Mouse (Mus musculus): ENCODE results near the gene Cox11. TPM values are rescaled to one million over a fixed set of nuclear protein-coding genes. Genes with fewer than 3 reads are reported as not detected.
A peak's percentile ranks its signal among the peaks of the same experiment; 100 is the strongest.

The Cox11 gene
- polyA plus RNA-seq, 1 experiment from 2014 or later = 42.3 TPM

DNA sequence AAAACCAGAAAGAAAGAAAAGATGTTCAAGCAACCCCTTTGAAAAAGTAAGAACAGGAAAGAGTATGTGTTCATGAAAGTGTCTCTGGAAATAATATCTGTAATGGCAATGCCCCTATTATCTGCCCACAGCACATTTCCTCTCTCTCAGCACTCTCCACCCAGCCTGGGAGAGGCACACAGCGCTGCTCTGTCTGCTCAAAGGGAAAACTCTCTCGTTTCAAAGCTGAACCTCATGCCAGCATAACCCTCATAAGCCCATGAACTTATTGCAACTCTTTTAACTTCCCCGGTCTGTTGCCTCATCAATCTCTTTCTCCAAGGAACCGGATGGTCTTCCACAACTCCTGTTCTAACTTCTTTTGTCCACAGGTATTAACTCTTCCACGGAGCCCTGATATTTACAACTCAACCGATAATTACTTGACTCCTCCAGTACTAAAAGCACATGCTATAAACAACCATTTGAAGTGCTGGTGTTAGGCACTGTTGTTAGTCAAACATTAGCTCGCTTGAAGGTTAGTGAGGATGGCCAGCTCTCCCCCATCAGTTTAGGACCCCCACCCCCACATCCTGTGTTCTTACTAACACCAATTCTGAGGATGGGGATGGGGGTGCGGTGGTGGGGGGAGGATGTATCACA, 26.5 kb downstream of the Cox11 start:
- 19% methylated on average over 8 of the region's 8 CpGs for WGBS

DNA sequence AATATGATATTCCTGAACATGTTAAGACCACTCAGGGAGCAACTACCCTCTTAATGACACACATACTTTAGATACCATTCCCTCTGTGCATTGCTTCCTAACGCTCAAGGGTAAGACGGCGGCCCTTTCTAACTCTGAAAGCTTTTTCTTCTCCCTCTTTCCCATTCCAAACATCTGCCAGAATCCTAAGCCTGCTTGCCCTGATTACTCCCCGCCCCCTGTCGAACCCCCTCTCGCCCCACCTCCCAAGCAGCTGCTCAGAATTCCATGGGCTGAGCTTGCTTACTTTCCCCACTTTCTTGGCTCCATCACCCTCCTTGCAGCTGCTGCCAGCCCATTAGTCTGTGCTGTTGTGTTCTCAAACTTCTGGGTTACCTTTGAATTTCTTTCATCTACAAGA, 27.2 kb downstream of the Cox11 start:
- Histone ChIP-seq H3K4me3 (replicated peaks) (no peak overlapping the region), H3K9ac (no peak overlapping the region), H3K36me3 (peaks cover 13% of the 10 kb centered on the region; the same call in 1 of the 2 replicates), H3K9me3 (replicated peaks) (no peaks in the 10 kb centered on the region), H3K4me1 (peaks cover 37% of the 10 kb centered on the region), H3K27me3 (no peaks in the 10 kb centered on the region), H3K4me2 (replicated peaks) (peak overlapping the region; percentile 22), H3K27ac (replicated peaks) (peak overlapping the region; percentile 87)
- peak; percentile 85 for ATAC-seq (ENCODE audit: insufficient number of reproducible peaks, low FRiP score, low TSS enrichment, low read depth)
- WGBS = 3% methylated on average over 6 of the region's 6 CpGs

More for the DNA sequence above, 26.5 kb downstream of the Cox11 start:
- ATAC-seq (ENCODE audit: insufficient number of reproducible peaks, low FRiP score, low TSS enrichment, low read depth) = no peak
- Histone ChIP-seq H3K36me3 (peaks cover 7% of the 10 kb centered on the region; the same call in 1 of the 2 replicates), H3K9me3 (replicated peaks) (no peaks in the 10 kb centered on the region), H3K9ac (no peak overlapping the region), H3K4me2 (replicated peaks) (peak overlapping the region; percentile 22), H3K27ac (replicated peaks) (peak overlapping the region; percentile 87), H3K27me3 (no peaks in the 10 kb centered on the region), H3K4me1 (peaks cover 37% of the 10 kb centered on the region), H3K4me3 (replicated peaks) (no peak overlapping the region)

DNA sequence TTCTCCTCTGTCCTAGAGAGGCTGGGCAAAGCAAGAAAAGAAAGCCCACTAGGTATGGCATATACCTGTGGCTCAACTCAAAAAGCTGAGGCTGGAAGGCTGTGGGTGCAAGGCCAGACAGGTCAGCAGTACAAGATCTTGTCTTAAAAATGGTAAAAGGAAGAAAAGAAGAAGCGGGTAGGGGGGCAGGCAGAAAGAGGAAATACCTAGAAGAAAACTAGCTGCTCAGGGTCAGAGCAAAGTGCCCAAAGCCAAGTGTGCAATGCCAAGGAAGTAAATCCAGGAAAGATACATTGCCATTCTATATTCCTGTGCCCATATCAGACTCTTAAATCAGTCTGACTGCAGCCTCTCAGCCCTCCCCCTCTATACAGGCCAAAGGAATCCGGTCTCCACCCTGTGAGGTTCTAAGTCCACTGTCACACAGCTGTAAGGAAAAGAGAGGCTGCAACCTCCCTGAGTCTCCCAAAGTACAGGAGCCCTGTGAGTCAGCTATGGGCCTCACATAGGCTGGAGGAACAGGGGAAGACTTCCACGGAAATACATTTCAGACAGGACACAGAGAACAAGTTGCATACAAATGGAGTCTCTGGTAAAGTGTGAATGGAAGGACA, 28.3 kb downstream of the Cox11 start:
- Histone ChIP-seq H3K4me3 (replicated peaks) (no peak overlapping the region), H3K9me3 (replicated peaks) (no peaks in the 10 kb centered on the region), H3K4me1 (peaks cover 37% of the 10 kb centered on the region), H3K27me3 (no peaks in the 10 kb centered on the region), H3K36me3 (peaks cover 17% of the 10 kb centered on the region; the same call in 1 of the 2 replicates), H3K4me2 (replicated peaks) (no peak overlapping the region), H3K9ac (no peak overlapping the region), H3K27ac (replicated peaks) (peak overlapping the region; percentile 87)
- ATAC-seq (ENCODE audit: insufficient number of reproducible peaks, low FRiP score, low TSS enrichment, low read depth) = no peak
- WGBS = 45% methylated on average over 3 of the region's 3 CpGs

DNA sequence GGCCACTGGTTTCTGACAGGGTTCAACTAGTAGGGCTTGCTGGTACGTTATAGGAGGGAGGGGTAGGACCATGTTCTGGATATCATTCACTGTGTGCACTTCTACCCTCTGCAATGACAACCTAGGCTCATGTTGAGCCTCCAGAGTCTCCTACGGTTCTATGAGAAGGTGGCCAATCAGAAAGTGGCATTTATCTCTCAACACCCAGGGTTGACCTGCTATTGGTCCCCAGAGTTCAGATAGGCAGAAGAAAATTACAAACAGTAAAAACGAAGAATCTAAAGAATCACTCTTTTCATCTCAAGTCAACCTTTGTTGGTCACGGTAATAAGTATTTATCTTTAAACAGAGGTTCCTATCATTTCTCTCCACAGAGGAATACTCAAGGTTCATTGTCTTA, 28.9 kb downstream of the Cox11 start:
- H3K27me3 ChIP-seq = no peaks in the 10 kb centered on the region
- H3K9me3 ChIP-seq (replicated peaks) = no peaks in the 10 kb centered on the region
- no peak overlapping the region for H3K4me2 ChIP-seq (replicated peaks)
- no peak for ATAC-seq (ENCODE audit: insufficient number of reproducible peaks, low FRiP score, low TSS enrichment, low read depth)
- peaks cover 37% of the 10 kb centered on the region for H3K4me1 ChIP-seq
- no peak overlapping the region for H3K9ac ChIP-seq
- H3K27ac ChIP-seq (replicated peaks) = 0 out of 2 replicates have a peak overlapping the region, but pooled peaks have one; percentile 87
- no peak overlapping the region for H3K4me3 ChIP-seq (replicated peaks)
- WGBS = 81% methylated on average over 4 of the region's 4 CpGs
- peaks cover 14% of the 10 kb centered on the region; the same call in 1 of the 2 replicates for H3K36me3 ChIP-seq

DNA sequence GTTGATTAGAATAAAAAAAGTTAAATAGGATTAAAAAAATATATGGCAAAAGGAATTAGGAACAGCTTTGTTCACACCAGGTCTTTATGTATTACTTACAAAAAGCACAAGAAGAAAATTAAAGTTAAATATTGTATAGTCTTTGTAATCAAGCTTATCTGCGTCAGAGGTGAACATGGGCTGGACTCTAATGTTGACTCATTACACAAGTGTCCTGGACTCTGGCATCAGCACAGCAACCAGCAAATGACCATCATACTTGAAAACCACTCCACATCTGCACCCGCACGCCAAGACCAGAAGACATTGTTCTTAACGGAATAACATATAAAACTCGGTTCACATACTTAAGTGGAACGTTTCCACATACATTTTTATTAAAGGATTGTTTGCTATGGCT, 29.4 kb downstream of the Cox11 start:
- H3K9ac ChIP-seq = no peak overlapping the region

DNA sequence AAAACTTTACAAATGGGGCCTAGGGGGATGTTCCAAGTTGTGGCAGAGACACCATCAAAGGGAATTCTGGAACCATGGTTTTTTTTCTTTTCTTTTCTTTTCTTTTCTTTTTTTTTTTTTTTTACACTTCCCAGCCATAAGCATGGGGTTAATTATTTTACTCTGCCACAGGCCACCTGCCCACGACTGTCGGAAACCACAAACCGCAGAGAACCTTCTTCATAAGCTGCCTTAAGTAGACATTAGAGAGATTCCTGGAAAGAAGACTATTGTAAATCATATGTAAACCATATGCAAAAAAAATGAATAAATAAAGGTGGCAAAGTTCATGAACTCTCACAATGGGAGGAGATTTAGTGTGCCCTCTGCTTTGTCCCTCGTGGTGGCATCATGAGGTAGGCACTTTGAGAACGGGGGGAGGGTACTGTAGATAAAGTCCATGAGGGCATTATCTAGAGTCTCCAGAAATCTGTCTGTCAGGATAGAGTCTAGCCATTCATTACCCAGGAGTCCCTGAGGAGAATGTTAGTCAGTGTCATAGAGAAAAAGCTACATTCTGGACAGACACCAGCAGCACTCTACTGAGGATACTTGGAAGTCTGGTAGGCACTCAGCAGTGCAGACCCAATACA, 37.6 kb downstream of the Cox11 start:
- ATAC-seq (ENCODE audit: insufficient number of reproducible peaks, low FRiP score, low TSS enrichment, low read depth) = no peak
- no peak overlapping the region for H3K9ac ChIP-seq
- H3K36me3 ChIP-seq = peaks cover 11% of the 10 kb centered on the region; the same call in 1 of the 2 replicates
- no peak overlapping the region for H3K4me3 ChIP-seq (replicated peaks)
- H3K27me3 ChIP-seq = no peaks in the 10 kb centered on the region
- H3K9me3 ChIP-seq (replicated peaks) = no peaks in the 10 kb centered on the region
- no peak overlapping the region for H3K27ac ChIP-seq (replicated peaks)
- no peaks in the 10 kb centered on the region for H3K4me1 ChIP-seq
- WGBS = 53% methylated on average over 5 of the region's 5 CpGs
- no peak overlapping the region for H3K4me2 ChIP-seq (replicated peaks)

More for the DNA sequence above, 29.4 kb downstream of the Cox11 start:
- Histone ChIP-seq H3K9me3 (replicated peaks) (no peaks in the 10 kb centered on the region), H3K4me2 (replicated peaks) (no peak overlapping the region), H3K4me1 (peaks cover 37% of the 10 kb centered on the region), H3K4me3 (replicated peaks) (no peak overlapping the region), H3K27me3 (no peaks in the 10 kb centered on the region), H3K27ac (replicated peaks) (no peak overlapping the region), H3K36me3 (peaks cover 15% of the 10 kb centered on the region; the same call in 1 of the 2 replicates)
- 94% methylated on average over 6 of the region's 6 CpGs for WGBS
- ATAC-seq (ENCODE audit: insufficient number of reproducible peaks, low FRiP score, low TSS enrichment, low read depth) = no peak

DNA sequence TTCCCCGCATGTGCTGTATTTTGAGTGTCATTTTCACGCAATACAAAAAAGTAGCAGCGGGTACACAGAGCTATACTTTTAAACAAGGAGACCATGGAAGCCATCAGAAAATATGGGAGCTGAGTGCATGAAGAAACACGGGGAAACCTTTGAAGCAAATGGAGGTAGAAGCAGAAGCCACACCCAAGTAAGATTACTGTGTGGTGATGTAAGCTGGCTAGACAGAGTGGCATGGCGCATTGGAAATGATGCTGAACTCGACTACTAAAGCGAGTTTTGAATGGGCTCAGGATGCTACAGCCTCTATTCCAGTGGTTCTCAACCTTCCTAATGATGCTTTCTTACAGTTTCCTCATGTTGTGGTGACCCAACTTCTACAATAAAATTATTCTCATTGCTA, 39.1 kb downstream of the Cox11 start:
- no peak for ATAC-seq (ENCODE audit: insufficient number of reproducible peaks, low FRiP score, low TSS enrichment, low read depth)
- no peaks in the 10 kb centered on the region for H3K4me1 ChIP-seq
- H3K9me3 ChIP-seq (replicated peaks) = no peaks in the 10 kb centered on the region
- H3K27me3 ChIP-seq = no peaks in the 10 kb centered on the region
- peaks cover 16% of the 10 kb centered on the region for H3K36me3 ChIP-seq
- no peak overlapping the region for H3K4me3 ChIP-seq (replicated peaks)
- H3K4me2 ChIP-seq (replicated peaks) = no peak overlapping the region
- no peak overlapping the region for H3K9ac ChIP-seq
- H3K27ac ChIP-seq (replicated peaks) = no peak overlapping the region
- 88% methylated on average over 7 of the region's 7 CpGs for WGBS

DNA sequence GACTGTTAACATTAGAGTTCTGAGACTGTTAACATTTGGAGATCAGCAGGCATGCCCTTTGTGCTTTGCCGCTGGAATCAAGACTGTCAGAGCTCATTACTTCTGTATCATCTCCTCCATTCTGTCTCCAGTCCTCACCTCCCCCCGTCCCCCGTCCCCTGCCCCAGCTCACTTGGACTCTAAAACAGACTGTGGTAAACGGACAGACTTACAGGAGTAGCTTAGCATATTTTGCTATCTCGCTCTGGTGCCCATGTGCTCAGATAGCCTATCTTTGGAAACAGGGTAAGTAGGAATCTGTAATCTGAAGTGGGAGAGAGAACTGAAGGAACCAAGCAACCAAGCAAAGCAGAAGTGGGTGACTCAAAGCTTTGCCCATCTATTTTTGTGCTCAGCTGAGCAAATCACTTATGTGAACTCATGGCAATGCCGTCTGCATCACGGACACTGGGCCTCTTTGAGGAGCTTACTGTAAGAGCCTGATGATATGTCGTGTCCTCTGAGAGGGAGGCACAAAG, 39.9 kb downstream of the Cox11 start:
- no peak overlapping the region for H3K27ac ChIP-seq (replicated peaks)
- no peaks in the 10 kb centered on the region for H3K27me3 ChIP-seq
- no peak for ATAC-seq (ENCODE audit: insufficient number of reproducible peaks, low FRiP score, low TSS enrichment, low read depth)
- 86% methylated on average over 8 of the region's 8 CpGs for whole genome bisulfite sequencing
- H3K9ac ChIP-seq = no peak overlapping the region
- H3K36me3 ChIP-seq = peaks cover 18% of the 10 kb centered on the region
- H3K4me3 ChIP-seq (replicated peaks) = no peak overlapping the region
- no peaks in the 10 kb centered on the region for H3K4me1 ChIP-seq
- no peak overlapping the region for H3K4me2 ChIP-seq (replicated peaks)
- no peaks in the 10 kb centered on the region for H3K9me3 ChIP-seq (replicated peaks)

DNA sequence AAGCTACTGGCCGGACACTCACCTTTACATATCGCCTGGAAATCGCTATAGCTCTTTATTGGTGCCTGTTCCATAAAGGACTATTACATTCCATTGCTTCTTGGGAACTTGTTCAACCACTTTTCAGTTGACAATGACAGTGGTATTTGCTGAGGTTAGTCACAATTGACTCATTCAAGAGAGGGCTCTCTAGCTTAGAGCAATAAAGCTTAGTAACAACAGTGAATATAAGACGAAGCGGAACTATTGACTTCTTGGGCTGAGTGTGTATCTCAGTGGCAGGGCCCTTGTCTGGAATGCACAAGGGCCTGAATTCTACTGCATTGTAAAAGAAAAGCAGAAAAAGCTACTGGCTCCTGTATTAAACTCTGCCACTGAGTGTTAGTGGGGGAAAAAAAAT, 40.6 kb downstream of the Cox11 start:
- Histone ChIP-seq H3K9me3 (replicated peaks) (no peaks in the 10 kb centered on the region), H3K27ac (replicated peaks) (no peak overlapping the region), H3K4me1 (no peaks in the 10 kb centered on the region), H3K36me3 (peaks cover 18% of the 10 kb centered on the region), H3K4me3 (replicated peaks) (no peak overlapping the region), H3K4me2 (replicated peaks) (no peak overlapping the region), H3K9ac (no peak overlapping the region), H3K27me3 (no peaks in the 10 kb centered on the region)
- no peak for ATAC-seq (ENCODE audit: insufficient number of reproducible peaks, low FRiP score, low TSS enrichment, low read depth)
- WGBS = 73% methylated on average over 5 of the region's 5 CpGs

DNA sequence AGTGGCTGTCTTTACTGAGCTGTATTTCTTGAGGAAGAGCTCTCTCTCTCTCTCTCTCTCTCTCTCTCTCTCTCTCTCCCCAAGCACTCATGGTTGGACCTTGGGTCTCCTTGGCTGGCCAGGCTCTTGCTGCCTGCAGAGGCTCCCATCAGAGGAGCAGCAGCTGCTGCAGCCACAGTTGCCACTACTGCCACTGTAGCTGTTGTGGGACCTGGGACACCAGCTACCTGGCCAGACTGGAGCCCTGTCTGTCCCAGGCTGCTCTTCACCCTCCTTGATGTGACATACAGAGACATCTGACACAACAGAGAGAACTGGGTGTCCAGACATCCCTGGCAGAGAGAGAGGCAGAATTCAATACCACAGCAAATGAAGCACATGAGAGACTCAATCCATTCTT, 43.2 kb downstream of the Cox11 start:
- no peak for ATAC-seq (ENCODE audit: insufficient number of reproducible peaks, low FRiP score, low TSS enrichment, low read depth)
- Histone ChIP-seq H3K9me3 (replicated peaks) (no peaks in the 10 kb centered on the region), H3K4me1 (peaks cover 2% of the 10 kb centered on the region; the same call in 1 of the 2 replicates), H3K27ac (replicated peaks) (no peak overlapping the region), H3K36me3 (peaks cover 18% of the 10 kb centered on the region), H3K4me3 (replicated peaks) (no peak overlapping the region), H3K4me2 (replicated peaks) (no peak overlapping the region), H3K9ac (no peak overlapping the region), H3K27me3 (no peaks in the 10 kb centered on the region)

DNA sequence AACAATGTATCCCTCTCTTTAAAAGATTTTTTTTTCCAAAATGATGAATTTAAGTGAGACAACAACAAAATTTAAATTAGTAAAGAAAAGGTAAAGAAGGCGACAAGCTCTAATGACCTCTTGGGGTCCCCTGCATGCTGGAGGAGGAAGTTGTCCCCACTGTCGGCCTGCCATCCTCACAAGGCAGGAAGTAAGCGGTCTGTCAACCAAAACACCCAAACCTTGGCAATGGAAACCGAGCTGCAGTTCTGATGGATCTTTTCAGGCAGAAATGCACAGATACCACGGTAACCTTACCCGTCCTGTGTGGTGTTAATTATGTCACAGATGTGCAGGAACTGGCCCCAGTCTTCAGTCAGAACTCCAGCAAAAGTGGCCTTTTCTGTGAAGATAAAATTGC, 46.8 kb downstream of the Cox11 start:
- WGBS = 40% methylated on average over 6 of the region's 6 CpGs

More for the DNA sequence above, 46.8 kb downstream of the Cox11 start:
- Histone ChIP-seq H3K27ac (replicated peaks) (no peak overlapping the region), H3K36me3 (peaks cover 18% of the 10 kb centered on the region), H3K4me2 (replicated peaks) (no peak overlapping the region), H3K9ac (no peak overlapping the region), H3K27me3 (no peaks in the 10 kb centered on the region), H3K9me3 (replicated peaks) (no peaks in the 10 kb centered on the region), H3K4me3 (replicated peaks) (no peak overlapping the region), H3K4me1 (peaks cover 18% of the 10 kb centered on the region)
- ATAC-seq (ENCODE audit: insufficient number of reproducible peaks, low FRiP score, low TSS enrichment, low read depth) = no peak
